Mouse (Mus musculus) inflammation-experienced regulatory T-cells, adult 6 months (primary cell): Measurements from ENCODE around the gene Mefv. TPM values are rescaled to one million over a fixed set of nuclear protein-coding genes. Genes with fewer than 3 reads are reported as not detected.
A peak's percentile ranks its signal among the peaks of the same experiment; 100 is the strongest.
"Not testable (repeated sequence)": the region's sequence is repeated elsewhere in the genome, so short reads cannot be mapped to it uniquely, and the experiment has no call there.

ENCODE experiments used
- ATAC-seq: one replicate; pipeline ENCODE4 v1.8.0; 2017
- polyA plus RNA-seq, 3 experiments: library from polyadenylated mRNA; unstranded; fragments of 100-300 nt; shearing (Covaris generic); gene quantifications; one replicate each; pipeline ENCODE4 v1.2.1; 2017

Gene Mefv
- polyA plus RNA-seq, result not detected

DNA sequence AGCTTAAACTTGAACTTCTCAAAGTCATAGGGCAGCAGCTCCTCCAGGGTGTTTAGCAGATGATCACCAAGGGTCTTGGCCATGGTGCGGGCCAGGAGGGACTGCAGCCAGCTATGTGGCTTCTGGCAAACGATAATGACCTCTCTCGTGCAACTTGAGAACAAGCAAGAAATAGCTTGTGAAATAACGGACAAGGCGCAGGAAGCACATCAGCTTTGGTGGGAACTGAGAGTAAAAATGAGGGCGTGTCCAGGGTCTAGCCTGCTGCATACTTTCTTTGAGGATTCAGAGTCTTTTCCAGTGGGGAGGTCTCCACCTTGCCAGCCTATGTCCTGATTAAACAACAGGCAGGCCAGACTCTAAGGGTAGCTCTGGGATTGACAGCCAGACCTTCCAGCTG lies at the start of gene Mefv:
Gene Mefv (minus strand): TSS at position 118 of the 400 bp plus-strand sequence.
- ATAC-seq, result no peak

DNA sequence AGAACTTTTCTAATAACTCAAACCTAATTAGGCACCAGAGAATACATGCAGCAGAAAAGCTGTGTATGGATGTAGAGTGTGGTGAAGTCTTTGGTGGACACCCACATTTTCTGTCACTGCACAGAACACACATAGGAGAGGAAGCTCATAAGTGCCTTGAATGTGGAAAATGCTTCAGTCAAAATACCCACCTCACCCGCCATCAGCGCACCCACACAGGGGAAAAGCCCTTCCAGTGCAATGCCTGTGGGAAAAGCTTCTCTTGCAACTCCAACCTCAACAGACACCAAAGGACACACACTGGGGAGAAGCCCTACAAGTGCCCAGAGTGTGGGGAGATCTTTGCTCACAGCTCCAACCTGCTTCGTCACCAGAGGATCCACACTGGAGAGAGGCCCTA lies 31.1 kb upstream of the Mefv start:
- ATAC-seq, result no peak

DNA sequence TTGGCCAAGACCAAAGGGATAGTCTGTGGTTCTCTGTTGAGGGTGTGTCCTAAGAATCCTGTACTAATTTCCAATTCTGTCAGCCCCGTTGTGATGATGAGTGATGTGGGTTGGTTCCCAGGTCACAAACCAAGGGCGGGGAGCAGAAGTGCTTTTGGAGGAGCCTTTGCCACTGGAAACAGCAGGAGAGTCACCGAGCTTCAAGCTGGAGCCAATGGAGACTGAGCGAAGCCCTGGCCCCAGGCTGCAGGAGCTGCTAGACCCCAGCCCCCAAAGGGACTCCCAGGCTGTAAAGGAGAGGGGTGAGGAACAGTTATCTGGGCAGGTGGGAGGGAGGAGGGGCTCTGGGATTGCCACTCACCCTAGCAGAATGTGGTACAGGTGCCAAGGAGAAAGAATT lies 27.8 kb upstream of the Mefv start:
- no peak for ATAC-seq

DNA sequence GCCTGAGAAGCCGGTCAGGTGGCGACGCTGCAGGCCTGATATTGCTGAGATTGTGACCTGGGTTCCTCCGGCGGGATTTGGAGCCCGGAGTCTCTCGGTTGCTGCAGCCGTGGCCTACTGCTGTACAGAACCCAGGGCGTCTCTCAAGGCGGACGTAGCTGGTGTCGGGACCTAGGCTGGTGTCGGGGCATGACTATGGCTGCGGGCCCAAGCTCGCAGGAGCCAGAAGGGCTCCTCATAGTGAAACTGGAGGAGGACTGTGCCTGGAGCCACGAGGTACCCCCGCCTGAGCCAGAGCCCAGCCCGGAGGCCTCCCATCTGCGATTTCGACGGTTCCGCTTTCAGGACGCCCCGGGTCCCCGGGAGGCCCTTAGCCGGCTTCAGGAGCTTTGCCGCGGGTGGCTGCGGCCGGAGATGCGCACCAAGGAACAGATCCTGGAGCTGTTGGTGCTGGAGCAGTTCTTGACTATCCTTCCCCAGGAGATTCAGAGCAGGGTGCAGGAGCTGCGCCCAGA lies 26.3 kb upstream of the Mefv start:
- peak; percentile 41 for ATAC-seq

DNA sequence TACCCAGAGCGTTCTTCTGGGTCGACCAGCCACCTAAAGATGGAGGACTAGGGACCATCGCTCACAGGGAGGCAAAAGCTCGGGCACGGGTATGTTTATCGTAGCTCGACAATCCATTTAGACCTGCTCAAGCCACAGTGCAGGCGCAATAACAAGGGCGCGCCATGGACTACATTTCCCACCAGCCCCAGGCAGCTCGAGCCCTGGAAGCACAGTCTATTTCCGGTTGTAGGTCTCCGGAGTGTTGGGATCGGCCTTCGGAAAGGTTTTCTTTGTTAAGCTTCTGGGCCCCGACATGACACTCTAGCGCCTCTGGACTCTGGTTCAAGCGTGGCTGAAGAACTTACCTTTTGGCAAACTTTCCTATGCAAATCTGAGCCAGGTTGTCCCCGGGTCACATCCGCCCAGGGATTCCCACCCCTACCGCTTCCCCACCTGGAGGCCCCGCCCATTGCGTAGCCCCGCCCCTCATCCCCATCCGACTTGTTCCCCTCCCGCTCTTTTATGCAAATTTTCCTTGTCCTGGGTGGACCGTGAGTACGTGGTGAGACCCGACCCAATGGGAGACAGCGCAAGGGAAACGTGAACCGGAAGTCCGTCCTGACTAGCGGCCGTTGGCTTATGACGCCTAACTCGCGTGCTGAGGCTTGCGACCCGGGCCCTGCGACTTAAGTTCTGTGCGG lies 25.7 kb upstream of the Mefv start, which contains the start of gene Zfp263:
Gene Zfp263 (plus strand): TSS at position 591 of the 683 bp plus-strand sequence.
- peak; percentile 89 for ATAC-seq

DNA sequence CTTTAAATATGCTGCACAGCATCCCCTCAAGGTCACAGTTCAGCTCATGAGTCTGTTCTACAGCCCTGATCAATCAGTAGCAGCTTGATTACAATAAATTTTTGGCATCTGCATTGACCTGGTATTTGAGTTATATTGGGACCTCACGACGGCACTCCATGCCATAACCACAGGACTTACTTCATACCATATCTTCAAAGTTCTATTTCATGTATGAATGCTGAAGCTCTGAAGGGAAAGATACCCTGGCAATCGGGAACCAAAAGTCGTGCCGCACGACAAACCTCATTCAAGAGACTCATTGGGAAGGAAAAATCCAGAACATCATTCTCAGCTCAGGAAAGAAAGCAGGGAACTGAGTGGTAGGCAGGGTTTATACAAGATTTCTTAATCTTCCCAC lies 24.6 kb upstream of the Mefv start:
- ATAC-seq, result no peak

DNA sequence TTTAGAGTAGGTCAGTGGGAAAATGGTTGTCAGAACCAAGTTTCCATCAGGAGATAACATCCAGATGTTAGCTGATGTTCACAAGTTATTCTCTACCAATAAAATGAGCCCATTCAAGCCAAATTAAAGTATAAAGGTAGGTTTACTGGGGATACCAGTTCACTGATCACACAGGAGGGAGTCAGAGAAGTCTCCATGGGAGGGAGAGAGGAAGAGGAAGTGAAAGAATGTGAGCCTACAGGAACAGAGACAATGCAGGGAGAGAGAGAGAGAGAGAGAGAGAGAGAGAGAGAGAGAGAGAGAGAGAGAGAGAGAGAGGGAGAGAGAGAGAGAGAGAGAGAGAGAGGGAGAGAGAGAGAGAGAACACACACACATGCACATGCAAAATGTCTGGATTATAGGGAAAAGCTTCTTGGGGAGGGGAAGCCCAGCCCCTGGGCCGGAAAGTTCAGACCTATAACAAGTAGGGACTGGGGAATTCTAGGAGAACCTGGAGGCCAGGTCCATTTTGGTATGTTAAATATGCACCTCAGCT lies 15.4 kb upstream of the Mefv start:
- no peak for ATAC-seq

DNA sequence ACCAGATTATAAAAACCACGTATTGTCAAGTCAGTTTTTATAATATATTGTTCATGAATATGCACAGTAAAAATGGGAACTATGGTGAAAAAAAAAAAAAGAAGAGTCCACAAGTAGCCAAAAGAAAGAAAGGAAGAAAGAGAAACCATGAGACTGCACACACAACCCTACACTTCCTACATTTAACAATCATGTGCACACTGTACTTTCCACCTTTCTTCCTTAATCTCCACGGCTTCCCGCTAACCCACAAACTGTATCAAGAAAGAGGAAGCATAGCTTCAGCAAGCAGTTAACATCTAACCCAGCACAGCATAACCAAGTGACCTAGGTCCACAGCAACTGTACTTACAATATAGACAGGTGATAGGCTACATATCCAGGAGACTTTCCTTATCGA lies 14.7 kb upstream of the Mefv start:
- no peak for ATAC-seq

DNA sequence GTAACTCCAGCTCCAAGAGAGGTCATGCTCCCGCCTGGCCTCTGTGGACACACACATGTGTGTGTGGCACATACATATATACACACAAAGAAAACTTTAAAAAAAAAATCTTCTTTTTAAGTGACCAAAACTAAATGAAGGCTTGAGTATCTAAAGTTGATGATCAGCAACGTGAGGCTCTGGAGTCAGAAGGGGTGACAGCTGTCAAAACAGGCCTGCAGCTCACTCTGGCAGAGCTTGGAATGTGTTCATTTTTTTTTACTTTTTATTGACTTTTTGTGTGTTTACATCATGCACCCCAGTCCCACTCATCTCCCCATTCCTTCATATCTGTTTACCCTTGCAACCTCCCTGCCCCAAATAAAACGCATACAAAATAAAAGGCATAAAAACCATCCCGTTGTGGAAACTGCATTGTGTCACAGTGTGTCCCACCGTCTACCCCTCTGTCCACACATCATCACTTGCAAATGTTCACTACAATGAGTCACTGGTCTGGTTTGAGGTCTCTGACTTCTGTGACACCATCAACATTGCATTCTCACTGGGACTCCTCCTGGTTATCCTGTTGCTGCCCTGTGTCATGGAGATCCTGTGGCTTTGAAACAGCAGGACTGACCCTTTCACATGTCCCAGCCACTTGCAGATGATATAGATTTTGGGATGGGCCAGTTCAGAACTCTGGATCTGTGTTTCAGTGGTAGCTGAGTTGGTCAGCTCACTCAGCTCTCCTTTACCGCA lies 10.3 kb upstream of the Mefv start:
- no peak for ATAC-seq

DNA sequence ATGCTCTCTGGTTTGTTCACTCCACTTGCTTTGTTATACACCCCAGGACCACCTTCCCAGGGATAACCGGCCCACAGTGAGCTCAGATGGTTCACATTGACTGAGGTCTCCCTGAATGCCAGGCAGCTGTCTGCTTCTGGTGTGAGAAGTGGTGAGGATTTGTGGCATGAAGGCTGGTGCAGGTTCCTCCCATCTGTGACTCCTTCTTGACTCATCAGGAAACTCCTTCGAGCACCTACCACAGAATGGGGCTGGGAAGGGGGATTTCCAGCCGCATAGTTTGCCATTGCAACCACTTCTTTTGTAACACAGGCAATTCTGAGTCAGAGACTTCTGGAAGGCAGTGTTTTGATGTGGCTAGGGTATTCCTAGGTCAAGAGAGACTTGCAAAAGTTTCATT lies 5.3 kb upstream of the Mefv start:
- ATAC-seq, result peak; percentile 88

DNA sequence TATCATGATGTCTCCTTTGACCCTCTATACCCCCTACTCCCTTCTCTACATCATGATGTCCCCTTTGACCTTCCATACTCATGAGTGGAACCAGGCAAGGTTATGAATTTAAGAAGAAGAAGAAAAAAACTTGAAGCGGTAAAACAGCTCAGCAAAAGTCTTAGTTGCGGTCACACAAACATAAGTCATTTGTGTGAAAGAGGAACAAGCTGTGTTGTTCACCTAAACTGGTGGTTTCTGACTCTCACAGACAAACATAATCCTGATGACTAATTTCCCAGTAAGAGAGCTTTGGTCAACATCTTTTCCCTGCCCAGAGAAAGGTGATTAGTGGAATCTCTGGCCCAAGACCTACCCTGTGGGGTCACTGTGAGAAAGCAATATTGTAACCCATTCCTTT lies 3.2 kb downstream of the Mefv start:
- no peak for ATAC-seq

DNA sequence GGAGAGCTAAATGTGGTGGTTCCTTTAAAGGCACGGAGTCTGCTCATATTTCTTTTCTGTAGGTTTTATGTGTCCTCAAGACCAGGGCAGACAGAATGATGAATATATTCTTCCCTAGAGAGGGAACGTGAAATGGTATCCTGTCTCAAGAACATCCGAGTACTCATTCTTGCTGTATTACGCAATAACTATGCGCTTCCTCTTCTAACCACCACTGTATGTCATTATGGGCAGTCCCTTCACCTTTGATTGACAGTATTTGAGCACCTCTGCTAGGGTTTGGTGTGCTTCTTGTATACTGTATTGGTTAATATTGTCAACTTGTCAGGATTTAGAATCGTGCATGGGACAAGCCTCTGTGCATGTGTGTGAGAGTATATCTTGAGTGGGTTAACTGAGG lies 11.2 kb downstream of the Mefv start:
- no peak for ATAC-seq

DNA sequence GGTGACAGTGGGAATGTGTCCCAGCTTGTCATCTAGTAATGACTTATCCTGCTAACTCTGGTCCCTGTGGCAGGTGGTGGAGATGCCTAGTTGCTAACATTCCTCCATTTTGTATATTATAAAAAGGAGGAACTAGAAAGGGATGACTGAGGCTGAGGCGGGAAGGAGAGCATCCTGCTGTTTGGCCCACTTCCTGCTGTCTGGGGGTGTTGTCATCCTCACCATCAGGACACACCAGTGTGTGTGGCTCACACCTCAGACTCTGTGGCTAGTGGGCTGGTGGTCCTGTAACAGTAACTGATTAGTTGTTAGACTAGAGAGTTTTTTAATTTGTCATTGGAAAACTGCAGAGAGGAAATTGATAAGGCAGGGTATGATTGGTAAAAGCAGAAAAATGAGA lies 17.0 kb downstream of the Mefv start:
- ATAC-seq, result no peak

DNA sequence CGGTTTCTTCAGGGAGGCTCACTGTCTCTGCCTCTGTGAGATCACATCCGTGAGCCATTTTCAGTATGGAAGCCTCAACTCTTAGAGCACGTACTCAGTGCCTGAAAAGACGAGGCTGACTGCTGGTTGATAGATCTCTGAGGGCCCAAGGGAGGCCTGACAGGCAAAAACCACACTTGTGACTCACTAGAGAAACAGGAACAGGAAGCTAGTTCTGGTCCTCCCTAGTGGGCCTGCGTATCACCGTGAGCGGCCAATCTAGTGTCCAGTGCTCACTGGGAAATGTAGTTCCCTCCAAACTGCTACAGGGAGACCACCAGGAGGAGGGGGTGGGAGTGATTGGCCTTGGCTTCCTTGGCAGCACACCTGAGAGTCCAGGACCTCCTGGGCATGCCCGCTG lies 18.6 kb downstream of the Mefv start:
- ATAC-seq, result no peak

DNA sequence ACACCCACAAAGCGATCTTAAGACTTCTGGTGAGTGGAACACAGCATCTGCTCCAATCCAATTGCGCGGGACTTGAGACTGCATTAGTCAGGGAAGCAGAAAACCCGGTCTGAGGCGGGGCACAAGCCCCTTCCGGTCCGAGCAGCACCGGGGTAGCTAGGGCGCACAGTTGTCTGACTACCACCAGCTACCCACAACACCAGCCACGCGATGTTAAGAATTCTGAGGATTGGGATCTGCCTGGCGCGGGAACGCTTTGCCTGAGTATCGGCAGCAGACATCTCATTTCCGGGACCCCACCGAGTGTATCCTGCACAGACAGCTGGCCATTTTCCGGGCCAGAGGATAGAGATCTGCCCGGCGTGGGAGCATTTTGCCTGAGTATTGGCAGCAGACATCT lies 28.3 kb downstream of the Mefv start:
- ATAC-seq, result not testable (repeated sequence)

Other genes starting within 250 kb of the Mefv start
- under 1 TPM in 1 of 3 experiments, not detected in 2; 0.13 TPM for gene Olfr161, start 127.1 kb downstream of the Mefv start, polyA plus RNA-seq
- 100 to 1,000 TPM in 1 of 3 experiments, 10 to 100 TPM in 2; 72.2 to 148 (median 96.6) TPM for gene Zfp263, start 26.0 kb upstream of the Mefv start, polyA plus RNA-seq
- gene Olfr15, start 112.8 kb upstream of the Mefv start, polyA plus RNA-seq, result not detected
- under 1 TPM; 0.48 to 0.80 (median 0.52) TPM for gene Zfp174, start 129.2 kb upstream of the Mefv start, polyA plus RNA-seq
- 100 to 1,000 TPM; 106 to 119 (median 107) TPM for gene Naa60, start 154.3 kb upstream of the Mefv start, polyA plus RNA-seq
- gene Zfp597, start 166.5 kb upstream of the Mefv start, polyA plus RNA-seq, result 10 to 100 TPM; 11.4 to 14.1 (median 12.6) TPM
- gene Gm20695, start 166.6 kb upstream of the Mefv start, polyA plus RNA-seq, result 1 to 10 TPM; 3.2 to 5.6 (median 3.9) TPM
- 10 to 100 TPM in 1 of 3 experiments, 1 to 10 TPM in 2; 7.4 to 11.7 (median 9.6) TPM for gene 1700037C18Rik, start 190.6 kb upstream of the Mefv start, polyA plus RNA-seq
- 10 to 100 TPM; 24.9 to 44.3 (median 33.9) TPM for gene Cluap1, start 190.7 kb upstream of the Mefv start, polyA plus RNA-seq